8 mouse cellular contexts compared by ENCODE assay signal in genomic region chr8:85603203-85603895, GRCm38 (mm10). TPM values are rescaled to one million over a fixed set of nuclear protein-coding genes. Genes with fewer than 3 reads are reported as not detected.
A peak's percentile ranks its signal among the peaks of the same experiment; 100 is the strongest.
DNase-seq lines count a peak whose midpoint lies in the region; ATAC-seq and TF ChIP-seq lines count a peak whose summit lies in the region.

No protein-coding gene starts in this region.

- H3K4me1 ChIP-seq in forebrain, embryonic 10.5 days: no peaks in the 10 kb centered on the region
- no peaks in the 10 kb centered on the region for H3K4me1 ChIP-seq in forebrain, embryonic 15.5 days
- no peaks in the 10 kb centered on the region for H3K4me1 ChIP-seq in cortical plate, adult 2 months (ENCODE audit: control insufficient read depth, insufficient read depth, low read length)
- no peaks in the 10 kb centered on the region for H3K4me1 ChIP-seq in heart, postnatal 0 days (ENCODE audit: control insufficient read depth, insufficient read depth)
- H3K4me1 ChIP-seq in lung, adult 2 months (ENCODE audit: control insufficient read depth, insufficient read depth, low read length): no peaks in the 10 kb centered on the region

- WGBS in forebrain, embryonic 10.5 days: 45% methylated on average over 8 of the region's 8 CpGs
- WGBS in forebrain, embryonic 15.5 days: 46% methylated on average over 8 of the region's 8 CpGs
- WGBS in heart, postnatal 0 days: 33% methylated on average over 8 of the region's 8 CpGs
- 37% methylated on average over 8 of the region's 8 CpGs for WGBS in lung, adult 2 months

- no peak overlapping the region for H3K4me3 ChIP-seq in forebrain, embryonic 10.5 days
- no peak overlapping the region for H3K4me3 ChIP-seq in forebrain, embryonic 15.5 days
- H3K4me3 ChIP-seq in cortical plate, adult 2 months (ENCODE audit: insufficient read depth, low read length): no peak overlapping the region
- no peak overlapping the region for H3K4me3 ChIP-seq in heart, postnatal 0 days (ENCODE audit: low read depth, low read length)
- H3K4me3 ChIP-seq in lung, adult 2 months (replicated peaks; ENCODE audit: extremely low read depth, low read depth, low read length): no peak overlapping the region

- H3K27me3 ChIP-seq in forebrain, embryonic 10.5 days (ENCODE audit: poor library complexity, severe bottlenecking): no peaks in the 10 kb centered on the region
- no peaks in the 10 kb centered on the region for H3K27me3 ChIP-seq in forebrain, embryonic 15.5 days
- no peaks in the 10 kb centered on the region for H3K27me3 ChIP-seq in heart, postnatal 0 days (ENCODE audit: control insufficient read depth, insufficient read depth, low read length)

- no peak overlapping the region for H3K27ac ChIP-seq in forebrain, embryonic 10.5 days
- H3K27ac ChIP-seq in forebrain, embryonic 15.5 days (replicated peaks): no peak overlapping the region
- H3K27ac ChIP-seq in cortical plate, adult 2 months (ENCODE audit: insufficient read depth, low read length): no peak overlapping the region
- no peak overlapping the region for H3K27ac ChIP-seq in heart, postnatal 0 days (ENCODE audit: low read depth)

- no peak overlapping the region for H3K4me2 ChIP-seq in forebrain, embryonic 15.5 days (replicated peaks)
- H3K4me2 ChIP-seq in heart, postnatal 0 days (ENCODE audit: low read depth, low read length): no peak overlapping the region

- no peak; the same call in 1 of the 2 replicates for ATAC-seq in forebrain, embryonic 15.5 days (replicated peaks)
- peak; percentile 63 for ATAC-seq in heart, postnatal 0 days (ENCODE audit: insufficient read depth, low read depth)

- H3K36me3 ChIP-seq in forebrain, embryonic 10.5 days (replicated peaks): no peaks in the 10 kb centered on the region
- no peaks in the 10 kb centered on the region for H3K36me3 ChIP-seq in forebrain, embryonic 15.5 days
- H3K36me3 ChIP-seq in heart, postnatal 0 days (replicated peaks; ENCODE audit: control insufficient read depth, insufficient read depth, low read length): no peaks in the 10 kb centered on the region

- no peak overlapping the region for H3K9ac ChIP-seq in forebrain, embryonic 15.5 days (replicated peaks)
- no peak overlapping the region for H3K9ac ChIP-seq in heart, postnatal 0 days (replicated peaks; ENCODE audit: low read depth, low read length)

- TF ChIP-seq CTCF in cortical plate, adult 2 months (IDR thresholded peaks at IDR 0.05; ENCODE audit: extremely low read depth, insufficient read depth, low read length): peak; percentile 84
- peak; percentile 76 for TF ChIP-seq CTCF in heart, postnatal 0 days (IDR thresholded peaks at IDR 0.05; ENCODE audit: low read depth)
- peak; percentile 57; the same call in 1 of the 2 replicates for TF ChIP-seq CTCF in lung, adult 2 months (IDR thresholded peaks at IDR 0.05; ENCODE audit: insufficient read depth, low read length)

- no peak for TF ChIP-seq POLR2A in cortical plate, adult 2 months (IDR thresholded peaks at IDR 0.05; ENCODE audit: extremely low read depth, insufficient read depth, low read length)
- no peak for TF ChIP-seq POLR2A in lung, adult 2 months (IDR thresholded peaks at IDR 0.05; ENCODE audit: borderline replicate concordance, extremely low read depth, low read depth, low read length)

- H3K9me3 ChIP-seq in forebrain, embryonic 10.5 days: no peaks in the 10 kb centered on the region
- H3K9me3 ChIP-seq in forebrain, embryonic 15.5 days: no peaks in the 10 kb centered on the region
- H3K9me3 ChIP-seq in heart, postnatal 0 days (replicated peaks; ENCODE audit: control insufficient read depth, low read length): no peaks in the 10 kb centered on the region

- TF ChIP-seq EP300 in heart, postnatal 0 days (IDR thresholded peaks at IDR 0.05; ENCODE audit: low read depth): no peak

- peak; percentile 63 for DNase-seq in forebrain, embryonic 10.5 days (ENCODE audit: extremely low spot score, low spot score)
- peak; percentile 43 to 87 for DNase-seq in adrenal gland, adult (ENCODE audit: inconsistent age in 2 of 2, low spot score in 1 of 2)
- DNase-seq in heart, postnatal 0 days (ENCODE audit: low spot score): peak; percentile 39
- peak; percentile 40 to 81 for DNase-seq in kidney, postnatal 36 days
- DNase-seq in lung, adult 2 months: peak; percentile 47
- DNase-seq in right cerebral cortex, postnatal 25 days: peak; percentile 63

RNA-seq across cellular contexts. Expression of gene Dnaja2, which starts 48.2 kb away (rescaled TPM):
- polyA plus RNA-seq in forebrain, embryonic 10.5 days (2016; fragmentation: Nextera tagmentation; extraction: Ambion mirVana): 206 and 218 TPM in 2 replicates
- 164 and 167 TPM in 2 replicates for polyA plus RNA-seq in forebrain, embryonic 15.5 days (2015; fragmentation: Nextera tagmentation; extraction: Ambion mirVana)
- 95.2 and 114 TPM in 2 replicates for polyA plus RNA-seq in cortical plate, adult 2 months (2012; rRNA removed)
- 72.3 and 104 TPM in 2 replicates for total RNA-seq in heart, postnatal 0 days (2014; rRNA removed; ENCODE audit: low replicate concordance)
- 150 and 161 TPM in 2 replicates for polyA plus RNA-seq in heart, postnatal 0 days (2015; fragmentation: Nextera tagmentation; extraction: Ambion mirVana)
- 5.5 and 10.9 TPM in 2 replicates for polyA plus RNA-seq in lung, adult 2 months (2012; rRNA removed)
